Mouse (Mus musculus) heart, postnatal 0 days (tissue): ENCODE data around the gene Lgals3bp. TPM values are rescaled to one million over a fixed set of nuclear protein-coding genes. Genes with fewer than 3 reads are reported as not detected.
"Not testable (repeated sequence)": the region's sequence is repeated elsewhere in the genome, so short reads cannot be mapped to it uniquely, and the experiment has no call there.

ENCODE experiments used
- ATAC-seq: fragments of 200-750 bp; cut with Nextera tagmentation; 2 replicates; pipeline ENCODE4 v1.8.0; 2017; ENCODE audit warnings: low read depth, moderate number of reproducible peaks, moderate library complexity; ENCODE audit not compliant: insufficient read depth
- DNase-seq: peaks from one replicate; pipeline ENCODE4 v3.0.0-alpha.2; 2016; ENCODE audit warnings: low spot score
- H3K27ac ChIP-seq: fragments of 300-500 bp; sonication (generic); 2 replicates; pipeline ENCODE4 v1.5.1; 2014; ENCODE audit warnings: low read depth, mild to moderate bottlenecking
- H3K27me3 ChIP-seq: fragments of 300-500 bp; sonication (generic); 2 replicates; pipeline ENCODE4 v1.6.1; 2014; ENCODE audit warnings: low read length, mixed read lengths; ENCODE audit not compliant: control insufficient read depth, insufficient read depth
- H3K36me3 ChIP-seq: fragments of 300-500 bp; sonication (generic); replicated peaks from 2 replicates; pipeline ENCODE4 v1.6.1; 2014; ENCODE audit warnings: low read length, mixed read lengths; ENCODE audit not compliant: control insufficient read depth, insufficient read depth
- H3K4me1 ChIP-seq: fragments of 300-500 bp; sonication (generic); 2 replicates; pipeline ENCODE4 v1.6.1; 2014; ENCODE audit warnings: antibody characterized with exemption; ENCODE audit not compliant: control insufficient read depth, insufficient read depth
- H3K4me2 ChIP-seq: fragments of 300-500 bp; sonication (generic); 2 replicates; pipeline ENCODE4 v1.6.1; 2014; ENCODE audit warnings: low read depth, mild to moderate bottlenecking, low read length, moderate library complexity
- H3K4me3 ChIP-seq: fragments of 300-500 bp; sonication (generic); 2 replicates; pipeline ENCODE4 v1.5.1; 2014; ENCODE audit warnings: low read depth, low read length
- H3K9ac ChIP-seq: fragments of 300-500 bp; sonication (generic); replicated peaks from 2 replicates; pipeline ENCODE4 v1.6.1; 2014; ENCODE audit warnings: low read depth, low read length, mixed read lengths
- H3K9me3 ChIP-seq: fragments of 300-500 bp; sonication (generic); replicated peaks from 2 replicates; pipeline ENCODE4 v1.6.1; 2016; ENCODE audit warnings: low read length; ENCODE audit not compliant: control insufficient read depth
- CTCF ChIP-seq: IDR thresholded peaks from 2 replicates; pipeline ENCODE4 v1.5.1; 2016; ENCODE audit warnings: antibody characterized with exemption, control low read depth, low read depth
- EP300 ChIP-seq: IDR thresholded peaks from 2 replicates; pipeline ENCODE4 v1.6.1; 2016; ENCODE audit warnings: antibody characterized with exemption, low read depth
- WGBS: fragments of 180-500 bp; shearing (Covaris S2); extraction: QIAGEN DNeasy Blood & Tissue Kit; methylation state at CpG from one replicate; pipeline ENCODE4 v1.1.7; 2014; 5-methylcytosine and 5-hydroxymethylcytosine counted together
- polyA plus RNA-seq: library from polyadenylated mRNA; unstranded; fragments of >200 nt; fragmentation: Nextera tagmentation; extraction: Ambion mirVana; gene quantifications from 2 replicates; pipeline ENCODE4 v1.2.1, GENCODE M21; 2015
- total RNA-seq: library from RNA; depleted of rRNA; stranded (reverse); fragments of >200 nt; gene quantifications from 2 replicates; pipeline ENCODE4 v1.2.3, GENCODE M21; 2014; ENCODE audit warnings: low replicate concordance

Lgals3bp gene
- total and polyA plus RNA-seq, 2 experiments from 2014 or later = 28.6 to 77.9 TPM

DNA sequence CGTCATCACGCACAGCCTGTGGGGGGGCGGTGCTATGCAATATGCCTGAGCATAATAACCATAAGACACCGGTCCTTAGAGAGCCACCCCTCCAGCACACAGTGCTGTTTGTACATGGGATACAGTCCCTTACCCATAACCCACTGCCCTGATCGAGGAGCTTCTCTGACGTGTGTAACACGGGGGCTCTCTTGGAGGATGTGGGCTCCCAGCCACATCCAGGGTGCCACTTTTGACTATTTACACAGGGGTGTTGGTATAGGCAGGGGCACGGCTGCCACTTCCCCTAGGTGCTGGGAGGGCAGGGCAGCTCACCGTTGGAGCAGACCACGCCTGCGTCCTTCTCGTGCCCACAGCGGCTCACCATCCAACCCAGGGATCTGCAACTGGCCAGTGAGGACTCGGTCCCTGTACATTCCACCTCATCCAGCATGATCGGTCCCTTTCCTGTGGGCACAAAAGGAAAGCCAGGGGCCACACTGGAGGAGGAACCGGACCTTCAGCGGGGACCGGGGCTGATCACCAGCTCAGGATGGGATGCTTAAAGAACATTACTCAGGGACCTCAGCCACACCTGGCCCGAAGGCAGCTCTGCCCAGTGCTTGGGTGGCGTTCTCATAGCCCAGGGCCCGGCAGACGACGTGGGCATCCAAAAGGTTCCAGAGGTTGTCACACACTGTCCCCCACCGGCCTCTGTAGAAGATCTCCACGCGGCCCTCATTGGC lies 3.9 kb downstream of the Lgals3bp start:
- no peak for DNase-seq

DNA sequence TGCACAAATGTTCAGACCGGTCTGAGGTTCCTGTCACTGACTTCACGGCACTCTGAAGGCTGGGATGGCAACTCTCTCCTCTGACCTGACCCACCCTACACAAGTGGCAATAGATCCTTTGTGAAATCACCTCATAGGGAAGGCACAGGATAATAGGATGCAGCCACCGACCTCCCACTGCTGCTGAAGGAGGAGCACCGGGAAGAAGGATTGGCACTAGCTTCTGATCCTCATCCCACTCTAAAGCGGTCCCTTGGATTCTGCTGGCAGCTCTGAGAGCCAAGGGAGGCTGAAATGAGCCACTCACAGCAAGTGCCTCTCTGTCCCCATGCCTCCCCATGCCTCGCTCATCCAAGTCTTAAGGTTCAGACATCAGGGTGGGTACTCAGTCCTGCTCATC lies 7.4 kb downstream of the Lgals3bp start:
- H3K27ac ChIP-seq = no peak overlapping the region
- H3K36me3 ChIP-seq = peaks cover 28% of the 10 kb centered on the region
- no peak overlapping the region; the same call in 1 of the 2 replicates for H3K9ac ChIP-seq
- ATAC-seq (no peak), DNase-seq (no peak)
- no peak overlapping the region for H3K4me3 ChIP-seq
- 66% methylated on average over 6 of the region's 6 CpGs for WGBS
- no peaks in the 10 kb centered on the region for H3K27me3 ChIP-seq
- H3K4me2 ChIP-seq = no peak overlapping the region
- peaks cover 2% of the 10 kb centered on the region for H3K4me1 ChIP-seq
- no peak for TF ChIP-seq EP300
- no peak for TF ChIP-seq CTCF
- no peaks in the 10 kb centered on the region for H3K9me3 ChIP-seq

More for the DNA sequence above, 3.9 kb downstream of the Lgals3bp start:
- no peaks in the 10 kb centered on the region for H3K27me3 ChIP-seq
- 91% methylated on average over 26 of the region's 26 CpGs for WGBS
- peaks cover 28% of the 10 kb centered on the region for H3K4me1 ChIP-seq
- no peak for ATAC-seq
- H3K4me3 ChIP-seq = no peak overlapping the region
- no peak for TF ChIP-seq EP300
- TF ChIP-seq CTCF = no peak
- H3K4me2 ChIP-seq = no peak overlapping the region
- H3K27ac ChIP-seq = no peak overlapping the region
- H3K9me3 ChIP-seq = no peaks in the 10 kb centered on the region
- no peak overlapping the region for H3K9ac ChIP-seq
- peaks cover 26% of the 10 kb centered on the region for H3K36me3 ChIP-seq

DNA sequence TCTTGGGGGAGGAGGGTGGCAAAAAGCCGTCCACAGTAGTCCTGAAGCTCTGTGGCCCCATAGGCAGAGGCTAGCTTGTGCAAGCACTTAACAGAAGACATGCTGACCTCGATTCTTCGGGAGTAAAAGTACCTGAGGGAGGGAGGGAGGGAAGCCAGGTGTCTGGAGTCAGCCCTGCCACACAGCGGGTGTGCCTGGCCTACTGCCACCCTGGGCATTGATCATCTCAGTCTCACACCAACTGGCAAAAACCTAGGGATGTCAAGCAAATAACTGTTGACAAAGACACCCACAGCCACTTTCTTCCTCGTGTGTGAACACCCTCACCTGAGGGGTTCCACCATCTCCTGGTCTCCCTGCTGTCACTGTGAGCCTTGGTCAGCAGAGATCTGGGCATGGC lies 7.9 kb downstream of the Lgals3bp start:
- Histone ChIP-seq H3K27ac (no peak overlapping the region), H3K4me2 (no peak overlapping the region), H3K36me3 (peaks cover 28% of the 10 kb centered on the region), H3K9me3 (no peaks in the 10 kb centered on the region), H3K4me1 (no peaks in the 10 kb centered on the region), H3K9ac (no peak overlapping the region), H3K4me3 (no peak overlapping the region), H3K27me3 (no peaks in the 10 kb centered on the region)
- ATAC-seq (no peak), DNase-seq (no peak)
- TF ChIP-seq CTCF = no peak
- 55% methylated on average over 5 of the region's 5 CpGs for WGBS

DNA sequence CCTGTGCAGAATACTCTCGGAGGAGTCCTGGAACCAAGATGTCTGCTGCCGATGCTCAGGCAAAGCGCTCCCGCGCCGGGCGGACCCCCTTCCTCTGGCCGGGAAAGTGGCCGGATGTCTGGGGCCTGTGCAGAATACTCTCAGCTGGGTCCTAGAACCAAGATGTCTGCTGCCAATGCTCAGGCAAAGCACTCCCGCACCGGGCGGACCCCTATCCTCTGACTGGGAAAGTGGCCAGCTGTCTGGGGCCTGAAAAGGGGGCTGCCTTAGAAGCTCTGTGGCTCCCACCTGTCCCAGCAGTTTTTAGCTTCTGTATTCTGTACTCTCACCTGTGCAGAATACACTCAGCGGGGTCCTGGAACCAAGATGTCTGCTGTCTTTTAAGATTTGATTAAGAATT lies 14.1 kb downstream of the Lgals3bp start:
- not testable (repeated sequence) for H3K4me2 ChIP-seq, H3K4me3 ChIP-seq, H3K9me3 ChIP-seq, H3K27me3 ChIP-seq, H3K4me1 ChIP-seq, H3K27ac ChIP-seq, DNase-seq, H3K9ac ChIP-seq, ATAC-seq, H3K36me3 ChIP-seq
- WGBS = 85% methylated on average over 13 of the region's 13 CpGs

DNA sequence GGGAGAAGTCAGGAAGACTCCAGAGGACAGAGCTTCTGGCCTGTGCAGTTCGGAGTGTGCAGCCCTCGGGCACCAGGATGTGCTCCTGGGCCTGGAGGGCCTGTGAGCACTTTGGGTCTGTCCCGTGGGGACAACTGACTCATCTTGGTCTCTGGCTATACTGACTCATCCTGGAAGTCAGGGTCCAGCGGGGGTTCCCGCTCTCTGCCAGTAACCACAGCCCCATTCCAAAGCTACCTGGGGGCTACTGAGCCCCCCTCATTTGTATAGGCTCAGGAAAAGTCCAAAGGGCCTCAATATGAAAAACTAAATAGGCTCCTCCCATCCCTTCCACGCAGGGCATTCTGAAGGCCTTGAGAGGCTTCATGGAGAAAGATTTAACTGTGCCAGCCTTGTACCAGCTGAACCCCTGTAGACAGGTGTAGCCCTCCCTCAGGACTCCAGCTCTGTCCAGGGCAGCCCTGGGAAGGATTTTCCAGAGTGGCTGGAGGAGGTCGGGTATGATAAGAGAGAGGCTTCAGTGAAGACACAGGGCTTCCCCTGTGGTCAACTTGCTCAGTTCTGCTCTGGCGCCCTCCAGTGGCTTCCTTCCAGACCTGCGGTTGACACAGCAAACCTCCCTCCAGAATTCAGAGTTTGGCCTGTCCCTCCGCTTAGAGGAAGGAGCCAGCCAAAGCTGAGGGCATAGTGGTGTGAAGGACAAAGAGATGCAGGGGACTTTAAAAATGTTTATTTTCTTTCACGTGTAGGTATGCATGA lies 22.5 kb downstream of the Lgals3bp start:
- TF ChIP-seq CTCF (peak; percentile 87), EP300 (no peak)
- no peaks in the 10 kb centered on the region for H3K36me3 ChIP-seq
- no peak overlapping the region for H3K4me3 ChIP-seq
- H3K4me2 ChIP-seq = no peak overlapping the region
- DNase-seq (peak; percentile 85), ATAC-seq (peak; percentile 82)
- H3K9ac ChIP-seq = no peak overlapping the region
- WGBS = 34% methylated on average over 11 of the region's 11 CpGs
- H3K27me3 ChIP-seq = no peaks in the 10 kb centered on the region
- 0 out of 2 replicates have a peak, but pooled peaks cover 8% of the 10 kb centered on the region for H3K4me1 ChIP-seq
- H3K9me3 ChIP-seq = no peaks in the 10 kb centered on the region
- no peak overlapping the region for H3K27ac ChIP-seq
